Mouse (Mus musculus): ENCODE measurements at regions not wholly inside any gene's neighbourhood (a gene's known extent, or its start where the extent isn't known, plus 50 kb on each side); places are given as distances from the start of the nearest gene placed in this dataset.
A peak's percentile ranks its signal among the peaks of the same experiment; 100 is the strongest.

- Histone ChIP-seq H3K4me3 (replicated peaks; ENCODE audit: low read length) (peak overlapping the region; percentile 28), H3K9ac (peak overlapping the region; percentile 51), H3K36me3 (replicated peaks; ENCODE audit: control insufficient read depth, insufficient read depth) (no peaks in the 10 kb centered on the region), H3K4me2 (replicated peaks) (peak overlapping the region; percentile 53), H3K27ac (no peak overlapping the region), H3K9me3 (ENCODE audit: control insufficient read depth, low read length) (no peaks in the 10 kb centered on the region), H3K4me1 (replicated peaks; ENCODE audit: control insufficient read depth, insufficient read depth, low read length) (peaks cover 8% of the 10 kb centered on the region; the same call in 1 of the 2 replicates), H3K27me3 (ENCODE audit: control insufficient read depth, insufficient read depth, low read length) (0 out of 2 replicates have a peak, but pooled peaks cover 4% of the 10 kb centered on the region)
- ATAC-seq (ENCODE audit: low FRiP score) = peak; percentile 71; the same call in 1 of the 2 replicates
- peak; percentile 52 for DNase-seq (ENCODE audit: low spot score)
- WGBS = 37% methylated on average over 21 of the region's 21 CpGs
Measured at GRCm38 (mm10) chr6:16999451-17000139, 65.4 kb upstream of the Tes start.

GRCm38 (mm10) chr6:16995495-16995936 lies 69.4 kb upstream of the Tes start:
- Histone ChIP-seq H3K4me1 (replicated peaks; ENCODE audit: control insufficient read depth, insufficient read depth, low read length) (peaks cover 8% of the 10 kb centered on the region; the same call in 1 of the 2 replicates), H3K27me3 (ENCODE audit: control insufficient read depth, insufficient read depth, low read length) (0 out of 2 replicates have a peak, but pooled peaks cover 4% of the 10 kb centered on the region), H3K9ac (peak overlapping the region; percentile 49), H3K4me3 (replicated peaks; ENCODE audit: low read length) (peak overlapping the region; percentile 22), H3K4me2 (replicated peaks) (peak overlapping the region; percentile 53), H3K9me3 (ENCODE audit: control insufficient read depth, low read length) (no peaks in the 10 kb centered on the region), H3K27ac (no peak overlapping the region), H3K36me3 (replicated peaks; ENCODE audit: control insufficient read depth, insufficient read depth) (no peaks in the 10 kb centered on the region)
- ATAC-seq (ENCODE audit: low FRiP score) = peak; percentile 64
- 11% methylated on average over 10 of the region's 10 CpGs for WGBS
- DNase-seq (ENCODE audit: low spot score) = no peak

GRCm38 (mm10) chr6:16994711-16995110 lies 70.2 kb upstream of the Tes start:
- peak; percentile 76 for DNase-seq (ENCODE audit: low spot score)
- Histone ChIP-seq H3K27me3 (ENCODE audit: control insufficient read depth, insufficient read depth, low read length) (0 out of 2 replicates have a peak, but pooled peaks cover 4% of the 10 kb centered on the region), H3K4me2 (replicated peaks) (peak overlapping the region; percentile 46), H3K36me3 (replicated peaks; ENCODE audit: control insufficient read depth, insufficient read depth) (no peaks in the 10 kb centered on the region), H3K9me3 (ENCODE audit: control insufficient read depth, low read length) (no peaks in the 10 kb centered on the region), H3K4me3 (replicated peaks; ENCODE audit: low read length) (no peak overlapping the region), H3K9ac (no peak overlapping the region), H3K27ac (no peak overlapping the region), H3K4me1 (replicated peaks; ENCODE audit: control insufficient read depth, insufficient read depth, low read length) (peaks cover 8% of the 10 kb centered on the region; the same call in 1 of the 2 replicates)
- ATAC-seq (ENCODE audit: low FRiP score) = peak; percentile 72; the same call in 1 of the 2 replicates
- 7% methylated on average over 8 of the region's 8 CpGs for WGBS

GRCm38 (mm10) chr6:16991996-16992591 lies 72.9 kb upstream of the Tes start:
- Histone ChIP-seq H3K9ac (no peak overlapping the region), H3K4me2 (replicated peaks) (no peak overlapping the region; the same call in 1 of the 2 replicates), H3K36me3 (replicated peaks; ENCODE audit: control insufficient read depth, insufficient read depth) (no peaks in the 10 kb centered on the region), H3K27ac (no peak overlapping the region), H3K27me3 (ENCODE audit: control insufficient read depth, insufficient read depth, low read length) (0 out of 2 replicates have a peak, but pooled peaks cover 4% of the 10 kb centered on the region), H3K4me3 (replicated peaks; ENCODE audit: low read length) (no peak overlapping the region), H3K4me1 (replicated peaks; ENCODE audit: control insufficient read depth, insufficient read depth, low read length) (peaks cover 8% of the 10 kb centered on the region; the same call in 1 of the 2 replicates), H3K9me3 (ENCODE audit: control insufficient read depth, low read length) (no peaks in the 10 kb centered on the region)
- DNase-seq (ENCODE audit: low spot score) (no peak), ATAC-seq (ENCODE audit: low FRiP score) (no peak)
- 51% methylated on average over 15 of the region's 15 CpGs for WGBS

- DNase-seq (ENCODE audit: low spot score) (peak; percentile 77), ATAC-seq (ENCODE audit: low FRiP score) (no peak)
- no peak overlapping the region for H3K4me2 ChIP-seq (replicated peaks)
- 29% methylated on average over 3 of the region's 3 CpGs for WGBS
- H3K27ac ChIP-seq = no peak overlapping the region
- H3K9ac ChIP-seq = no peak overlapping the region
- no peaks in the 10 kb centered on the region for H3K9me3 ChIP-seq (ENCODE audit: control insufficient read depth, low read length)
- no peak overlapping the region for H3K4me3 ChIP-seq (replicated peaks; ENCODE audit: low read length)
- H3K27me3 ChIP-seq (ENCODE audit: control insufficient read depth, insufficient read depth, low read length) = no peaks in the 10 kb centered on the region
- no peaks in the 10 kb centered on the region for H3K4me1 ChIP-seq (replicated peaks; ENCODE audit: control insufficient read depth, insufficient read depth, low read length)
- no peaks in the 10 kb centered on the region for H3K36me3 ChIP-seq (replicated peaks; ENCODE audit: control insufficient read depth, insufficient read depth)
Measured at GRCm38 (mm10) chr6:16978206-16978505, 79.9 kb upstream of the Tfec start.

GRCm38 (mm10) chr6:16977392-16978205 lies 79.4 kb upstream of the Tfec start:
- Histone ChIP-seq H3K9ac (no peak overlapping the region), H3K27ac (no peak overlapping the region), H3K4me1 (replicated peaks; ENCODE audit: control insufficient read depth, insufficient read depth, low read length) (no peaks in the 10 kb centered on the region), H3K4me3 (replicated peaks; ENCODE audit: low read length) (no peak overlapping the region), H3K27me3 (ENCODE audit: control insufficient read depth, insufficient read depth, low read length) (no peaks in the 10 kb centered on the region), H3K4me2 (replicated peaks) (no peak overlapping the region), H3K9me3 (ENCODE audit: control insufficient read depth, low read length) (no peaks in the 10 kb centered on the region), H3K36me3 (replicated peaks; ENCODE audit: control insufficient read depth, insufficient read depth) (no peaks in the 10 kb centered on the region)
- DNase-seq (ENCODE audit: low spot score) (no peak), ATAC-seq (ENCODE audit: low FRiP score) (0 out of 2 replicates have a peak, but pooled peaks have one; percentile 24)
- 65% methylated on average over 14 of the region's 14 CpGs for WGBS

GRCm38 (mm10) chr6:16965658-16966057 lies 67.4 kb upstream of the Tfec start:
- no peak overlapping the region for H3K4me2 ChIP-seq (replicated peaks)
- no peak for DNase-seq (ENCODE audit: low spot score)
- H3K4me1 ChIP-seq (replicated peaks; ENCODE audit: control insufficient read depth, insufficient read depth, low read length) = no peaks in the 10 kb centered on the region
- H3K36me3 ChIP-seq (replicated peaks; ENCODE audit: control insufficient read depth, insufficient read depth) = no peaks in the 10 kb centered on the region
- H3K27me3 ChIP-seq (ENCODE audit: control insufficient read depth, insufficient read depth, low read length) = no peaks in the 10 kb centered on the region
- H3K4me3 ChIP-seq (replicated peaks; ENCODE audit: low read length) = no peak overlapping the region
- WGBS = 80% methylated on average over 5 of the region's 5 CpGs
- no peak overlapping the region for H3K9ac ChIP-seq
- ATAC-seq (ENCODE audit: low FRiP score) = no peak
- no peaks in the 10 kb centered on the region for H3K9me3 ChIP-seq (ENCODE audit: control insufficient read depth, low read length)
- H3K27ac ChIP-seq = no peak overlapping the region

- no peaks in the 10 kb centered on the region for H3K4me1 ChIP-seq (replicated peaks; ENCODE audit: control insufficient read depth, insufficient read depth, low read length)
- no peak overlapping the region for H3K4me3 ChIP-seq (replicated peaks; ENCODE audit: low read length)
- H3K27me3 ChIP-seq (ENCODE audit: control insufficient read depth, insufficient read depth, low read length) = no peaks in the 10 kb centered on the region
- no peak for ATAC-seq (ENCODE audit: low FRiP score)
- H3K9ac ChIP-seq = no peak overlapping the region
- no peak for DNase-seq (ENCODE audit: low spot score)
- H3K9me3 ChIP-seq (ENCODE audit: control insufficient read depth, low read length) = no peaks in the 10 kb centered on the region
- 88% methylated on average over 2 of the region's 2 CpGs for WGBS
- H3K4me2 ChIP-seq (replicated peaks) = no peak overlapping the region
- H3K27ac ChIP-seq = no peak overlapping the region
- no peaks in the 10 kb centered on the region for H3K36me3 ChIP-seq (replicated peaks; ENCODE audit: control insufficient read depth, insufficient read depth)
Measured at GRCm38 (mm10) chr6:16964362-16964761, 66.1 kb upstream of the Tfec start.

- H3K9me3 ChIP-seq (ENCODE audit: control insufficient read depth, low read length) = no peaks in the 10 kb centered on the region
- ATAC-seq (ENCODE audit: low FRiP score) (no peak), DNase-seq (ENCODE audit: low spot score) (no peak)
- H3K4me1 ChIP-seq (replicated peaks; ENCODE audit: control insufficient read depth, insufficient read depth, low read length) = no peaks in the 10 kb centered on the region
- no peak overlapping the region for H3K4me2 ChIP-seq (replicated peaks)
- H3K27me3 ChIP-seq (ENCODE audit: control insufficient read depth, insufficient read depth, low read length) = no peaks in the 10 kb centered on the region
- no peak overlapping the region for H3K9ac ChIP-seq
- no peaks in the 10 kb centered on the region for H3K36me3 ChIP-seq (replicated peaks; ENCODE audit: control insufficient read depth, insufficient read depth)
- H3K27ac ChIP-seq = no peak overlapping the region
- 79% methylated on average over 3 of the region's 3 CpGs for WGBS
- H3K4me3 ChIP-seq (replicated peaks; ENCODE audit: low read length) = no peak overlapping the region
Measured at GRCm38 (mm10) chr6:16963958-16964357, 65.7 kb upstream of the Tfec start.

All from hindbrain, embryonic 14.5 days (tissue).